Mouse (Mus musculus): ENCODE measurements around the gene Cald1.

GRCm38 (mm10) chr6:34615419-34615818 is 17.1 kb downstream of the Cald1 start:
- TF ChIP-seq CTCF (IDR thresholded peaks at IDR 0.05; ENCODE audit: low read depth) (no peak), EP300 (optimal IDR thresholded peaks at IDR 0.05) (no peak)
